ENCODE assay signal across 10 mouse cellular contexts in the genomic region with DNA sequence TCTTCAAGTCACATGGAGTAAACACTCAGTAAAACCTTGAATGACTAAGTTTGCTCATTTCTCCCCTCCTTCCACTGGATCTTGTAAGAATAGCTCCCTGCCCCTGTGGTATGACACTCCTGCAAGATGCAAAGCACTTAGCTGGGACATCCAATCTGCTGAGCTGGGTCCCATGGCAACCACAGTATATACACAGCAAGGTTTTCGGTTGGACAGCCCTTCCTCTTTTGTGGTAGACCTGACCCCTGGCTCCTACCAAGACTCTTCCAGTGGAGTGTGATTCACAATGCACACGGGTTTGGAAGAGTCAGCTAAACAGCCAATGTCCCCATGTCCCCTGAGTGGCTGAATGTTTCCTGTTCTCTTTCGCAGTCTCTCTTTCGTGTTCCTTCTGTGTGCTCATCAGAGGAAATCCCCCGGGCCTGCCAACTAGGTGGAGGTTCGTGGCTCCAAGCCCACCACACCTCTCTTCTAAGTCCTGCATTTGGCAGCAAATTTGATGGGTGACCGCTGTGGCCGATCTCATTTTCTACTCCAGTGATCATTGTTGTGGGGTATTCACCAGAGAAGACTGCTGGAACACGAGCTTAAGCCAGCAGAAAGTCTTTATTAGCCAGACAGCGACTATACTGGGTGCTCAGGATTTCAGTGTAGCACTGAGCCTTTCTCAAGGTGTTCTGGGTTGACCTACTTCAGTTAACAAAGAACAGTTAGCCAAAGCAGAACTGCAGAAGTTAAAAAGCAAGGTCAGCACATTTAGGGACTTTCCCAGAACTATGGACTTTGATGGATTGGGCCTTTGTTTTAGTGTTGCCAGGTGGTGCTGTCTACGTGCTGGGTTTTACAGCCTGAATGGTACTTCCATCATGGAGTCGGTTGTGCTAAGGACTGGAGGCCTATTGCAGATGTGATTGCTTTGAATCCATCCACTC. TPM values are rescaled to one million over a fixed set of nuclear protein-coding genes. Genes with fewer than 3 reads are reported as not detected.
DNase-seq lines count a peak whose midpoint lies in the region; ATAC-seq and TF ChIP-seq lines count a peak whose summit lies in the region.
"Had no signal": no experiment of that assay in that cellular context is flagged by ENCODE, and none has a peak within 500 bp of the region (broad histone marks: within the 10 kb centered on the region; RNA-seq: fewer than 3 reads in every experiment).

No protein-coding gene starts in this region.

- H3K36me3 ChIP-seq in midbrain, postnatal 0 days (ENCODE audit: insufficient read depth, low read length): no peaks in the 10 kb centered on the region
- no peaks in the 10 kb centered on the region for H3K36me3 ChIP-seq in midbrain, embryonic 13.5 days
- H3K36me3 ChIP-seq in kidney, postnatal 0 days (ENCODE audit: insufficient read depth, low read length): no peaks in the 10 kb centered on the region
- no peaks in the 10 kb centered on the region for H3K36me3 ChIP-seq in stomach, postnatal 0 days (ENCODE audit: control insufficient read depth, insufficient read depth, low read length)

- H3K9ac ChIP-seq in midbrain, postnatal 0 days (replicated peaks; ENCODE audit: low read length, poor library complexity, severe bottlenecking): no peak overlapping the region
- H3K9ac ChIP-seq in midbrain, embryonic 13.5 days (replicated peaks): no peak overlapping the region
- H3K9ac ChIP-seq in kidney, postnatal 0 days (ENCODE audit: low read depth, low read length): no peak overlapping the region
- H3K9ac ChIP-seq in stomach, postnatal 0 days (ENCODE audit: low read length): no peak overlapping the region

- no peak overlapping the region for H3K4me2 ChIP-seq in midbrain, postnatal 0 days (ENCODE audit: low read depth, low read length, poor library complexity, severe bottlenecking)
- no peak overlapping the region for H3K4me2 ChIP-seq in midbrain, embryonic 13.5 days (replicated peaks)
- H3K4me2 ChIP-seq in kidney, postnatal 0 days (ENCODE audit: low read length): no peak overlapping the region
- no peak overlapping the region for H3K4me2 ChIP-seq in stomach, postnatal 0 days (replicated peaks; ENCODE audit: low read depth)

- H3K4me1 ChIP-seq in midbrain, postnatal 0 days (ENCODE audit: insufficient read depth, low read length): no peaks in the 10 kb centered on the region; the same call in 1 of the 2 replicates
- H3K4me1 ChIP-seq in midbrain, embryonic 13.5 days (replicated peaks): 0 out of 2 replicates have a peak, but pooled peaks cover 13% of the 10 kb centered on the region
- 0 out of 2 replicates have a peak, but pooled peaks cover 10% of the 10 kb centered on the region for H3K4me1 ChIP-seq in kidney, postnatal 0 days (replicated peaks; ENCODE audit: insufficient read depth, low read length)
- H3K4me1 ChIP-seq in stomach, postnatal 0 days (replicated peaks; ENCODE audit: control insufficient read depth, insufficient read depth): no peaks in the 10 kb centered on the region

- no peak overlapping the region for H3K4me3 ChIP-seq in midbrain, postnatal 0 days (ENCODE audit: low read depth, low read length)
- no peak overlapping the region for H3K4me3 ChIP-seq in midbrain, embryonic 13.5 days (replicated peaks)
- no peak overlapping the region for H3K4me3 ChIP-seq in kidney, postnatal 0 days (replicated peaks; ENCODE audit: low read depth, low read length)
- H3K4me3 ChIP-seq in stomach, postnatal 0 days (ENCODE audit: low read depth, low read length): no peak overlapping the region

- H3K27me3 ChIP-seq in midbrain, postnatal 0 days (ENCODE audit: insufficient read depth, low read length): no peaks in the 10 kb centered on the region
- H3K27me3 ChIP-seq in midbrain, embryonic 13.5 days: 0 out of 2 replicates have a peak, but pooled peaks cover 2% of the 10 kb centered on the region
- H3K27me3 ChIP-seq in kidney, postnatal 0 days (ENCODE audit: insufficient read depth, low read length): no peaks in the 10 kb centered on the region
- H3K27me3 ChIP-seq in stomach, postnatal 0 days (ENCODE audit: control insufficient read depth, insufficient read depth, low read length): no peaks in the 10 kb centered on the region

- H3K27ac ChIP-seq in midbrain, postnatal 0 days (ENCODE audit: low read depth, low read length): no peak overlapping the region
- H3K27ac ChIP-seq in midbrain, embryonic 13.5 days: no peak overlapping the region
- no peak overlapping the region for H3K27ac ChIP-seq in kidney, postnatal 0 days
- no peak overlapping the region for H3K27ac ChIP-seq in stomach, postnatal 0 days (replicated peaks)

- H3K9me3 ChIP-seq in midbrain, postnatal 0 days (ENCODE audit: low read length): no peaks in the 10 kb centered on the region
- no peaks in the 10 kb centered on the region; the same call in 1 of the 2 replicates for H3K9me3 ChIP-seq in midbrain, embryonic 13.5 days
- no peaks in the 10 kb centered on the region for H3K9me3 ChIP-seq in kidney, postnatal 0 days (replicated peaks; ENCODE audit: low read length)
- H3K9me3 ChIP-seq in stomach, postnatal 0 days (ENCODE audit: control insufficient read depth, low read length): no peaks in the 10 kb centered on the region

- ATAC-seq in midbrain, postnatal 0 days (ENCODE audit: low FRiP score): no peak
- ATAC-seq in midbrain, embryonic 13.5 days: no peak
- no peak; the same call in 1 of the 2 replicates for ATAC-seq in kidney, postnatal 0 days (replicated peaks; ENCODE audit: low FRiP score, low read depth)
- 0 out of 2 replicates have a peak, but pooled peaks have one; percentile 49 for ATAC-seq in stomach, postnatal 0 days (ENCODE audit: low FRiP score, low TSS enrichment)
- ATAC-seq: CD4-positive, CD25-positive, alpha-beta regulatory T cell, adult 4 months had no signal

- no peak for TF ChIP-seq EP300 in stomach, postnatal 0 days (optimal IDR thresholded peaks at IDR 0.05)

- peak; percentile 47 for DNase-seq in embryo, embryonic 10.5 days (ENCODE audit: low spot score)
- DNase-seq in embryo, embryonic 10 days (ENCODE audit: low spot score): no peak
- DNase-seq in midbrain, postnatal 0 days (ENCODE audit: low spot score): peak; percentile 75
- DNase-seq in kidney, postnatal 0 days (ENCODE audit: low spot score): peak; percentile 66
- DNase-seq in stomach, postnatal 0 days (ENCODE audit: low spot score): no peak
- DNase-seq in left cerebral cortex, adult 8-10 months (ENCODE audit: low spot score in 2 of 2): no peak
- DNase-seq in urinary bladder, postnatal 4 days (ENCODE audit: low spot score in 2 of 2): no peak
- DNase-seq: lung, adult 18-20 months had no signal

- WGBS in midbrain, postnatal 0 days: 37% methylated on average over 12 of the region's 12 CpGs
- WGBS in midbrain, embryonic 13.5 days: 46% methylated on average over 12 of the region's 12 CpGs
- WGBS in kidney, postnatal 0 days: 35% methylated on average over 12 of the region's 12 CpGs
- 60% methylated on average over 12 of the region's 12 CpGs for WGBS in stomach, postnatal 0 days

- TF ChIP-seq CTCF in midbrain, postnatal 0 days (IDR thresholded peaks at IDR 0.05): no peak
- no peak for TF ChIP-seq CTCF in kidney, postnatal 0 days (IDR thresholded peaks at IDR 0.05; ENCODE audit: low read depth)
- no peak for TF ChIP-seq CTCF in stomach, postnatal 0 days (IDR thresholded peaks at IDR 0.05; ENCODE audit: low read depth)

RNA-seq across cellular contexts. Expression of gene Wnt11, which starts 29.8 kb away (rescaled TPM):
- total RNA-seq in midbrain, postnatal 0 days (2014; rRNA removed): 3.2 and 3.7 TPM in 2 replicates
- polyA plus RNA-seq in midbrain, postnatal 0 days (2015; fragmentation: Nextera tagmentation; extraction: Ambion mirVana): 1.8 and 1.9 TPM in 2 replicates
- 0.55 and 0.69 TPM in 2 replicates for polyA plus RNA-seq in midbrain, embryonic 13.5 days (2015; fragmentation: Nextera tagmentation; extraction: Ambion mirVana)
- polyA plus RNA-seq in kidney, postnatal 0 days (2015; fragmentation: Nextera tagmentation; extraction: Ambion mirVana): 41.5 and 46.9 TPM in 2 replicates
- polyA plus RNA-seq in stomach, postnatal 0 days (2015; fragmentation: Nextera tagmentation; extraction: Ambion mirVana): 9.7 and 10.8 TPM in 2 replicates
- total RNA-seq in left cerebral cortex, adult 8-10 months (2022): under 1 TPM in 3 of 4 experiments, not detected in 1; 0.30 to 0.91 (median 0.52) TPM
- polyA plus RNA-seq: CD4-positive, CD25-positive, alpha-beta regulatory T cell, adult 4 months had no signal

Comparison
In these comparisons a context has a peak if more than half of its experiments do, and no peak if none do; other contexts are left out.
1. DNase-seq: peak in embryo, embryonic 10.5 days (single experiment), midbrain, postnatal 0 days (single experiment) and kidney, postnatal 0 days (single experiment); none in embryo, embryonic 10 days (single experiment), stomach, postnatal 0 days (single experiment), left cerebral cortex, adult 8-10 months (0 of 2) and urinary bladder, postnatal 4 days (0 of 2).